Mouse (Mus musculus) left cerebral cortex, postnatal 36 days (tissue): ENCODE measurements around the gene Edem3. TPM values are rescaled to one million over a fixed set of nuclear protein-coding genes. Genes with fewer than 3 reads are reported as not detected.
"Not testable (repeated sequence)": the region's sequence is repeated elsewhere in the genome, so short reads cannot be mapped to it uniquely, and the experiment has no call there.

Source experiments
- DNase-seq, 2 experiments: peaks; one replicate each; pipeline ENCODE4 v3.0.0; 2021 to 2022; ENCODE audit warnings: low spot score in 2 of 2, mixed read lengths in 1 of 2
- intact Hi-C: fragments of 180-260 bp; cut with DNase I; formaldehyde crosslinking; loops from one replicate; pipeline ENCODE4 v1.15.1; 2025
- total RNA-seq, 2 experiments: library from RNA; stranded (reverse); gene quantifications; 2 replicates each; pipeline ENCODE4 v1.2.3; 2021

Gene Edem3
- total RNA-seq, 2 experiments from 2014 or later: 35.8 to 38.7 TPM

DNA sequence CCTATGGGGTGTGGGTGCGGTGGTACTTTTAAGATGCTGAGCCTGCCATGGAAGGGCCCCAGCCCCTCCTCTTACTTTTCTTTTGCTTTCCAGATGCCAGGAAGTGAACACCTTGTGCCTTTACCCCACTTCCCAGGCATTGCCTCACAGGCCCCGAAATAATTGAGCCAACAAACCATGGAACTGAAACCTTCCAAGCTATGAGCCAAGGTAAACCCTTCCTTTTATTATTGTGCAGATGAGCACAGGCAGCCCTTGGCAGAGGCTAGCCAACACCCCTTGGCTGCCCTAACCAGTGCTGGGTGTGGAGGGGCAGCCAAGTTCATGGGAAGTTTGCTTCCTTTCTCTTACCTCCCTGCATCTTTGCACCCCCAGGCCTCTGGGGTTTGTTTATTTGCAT is 18.0 kb upstream of the Edem3 start:
- no peak for DNase-seq
- intact Hi-C loops: no loop called here

DNA sequence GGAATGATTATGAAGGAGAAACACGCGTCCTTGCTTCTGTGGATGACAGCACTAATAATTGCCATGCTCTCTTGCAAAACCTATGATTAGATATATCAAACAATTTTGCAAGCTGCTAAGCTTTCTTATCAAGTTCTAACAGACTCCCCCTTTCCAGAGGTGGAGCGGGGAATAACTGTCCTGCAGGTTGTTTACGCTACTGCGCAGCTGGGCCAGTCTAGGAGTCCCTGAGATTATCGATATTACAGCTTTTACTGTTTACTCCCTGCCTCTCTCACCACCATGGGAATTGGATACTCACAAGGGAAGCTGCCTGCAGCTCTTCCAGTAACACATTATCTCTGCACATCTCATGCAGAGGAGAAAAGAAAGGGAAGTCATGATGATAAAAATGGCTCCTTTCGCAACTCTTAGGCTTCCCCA is 14.0 kb upstream of the Edem3 start:
- DNase-seq: no peak
- intact Hi-C loops: no loop called here

DNA sequence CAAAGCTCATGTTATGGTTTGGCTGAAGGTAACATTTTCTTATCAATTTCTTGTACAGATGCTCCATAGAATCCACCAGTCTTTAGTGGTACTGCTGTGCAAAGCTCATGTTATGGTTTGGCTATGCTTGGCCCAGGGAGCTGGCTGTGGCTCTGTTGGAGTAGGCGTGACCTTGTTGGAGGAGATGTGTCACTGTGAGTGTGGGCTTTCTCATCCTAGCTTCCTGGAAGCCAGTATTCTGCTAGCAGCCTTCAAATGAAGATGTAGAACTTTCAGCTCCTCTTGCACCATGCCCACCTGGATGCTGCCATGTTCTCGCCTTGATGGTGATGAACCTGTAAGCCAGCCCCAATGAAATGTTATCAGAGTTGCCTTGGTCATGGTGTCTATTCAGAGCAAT is 5.3 kb upstream of the Edem3 start:
- DNase-seq, intact Hi-C loops: not testable (repeated sequence)

DNA sequence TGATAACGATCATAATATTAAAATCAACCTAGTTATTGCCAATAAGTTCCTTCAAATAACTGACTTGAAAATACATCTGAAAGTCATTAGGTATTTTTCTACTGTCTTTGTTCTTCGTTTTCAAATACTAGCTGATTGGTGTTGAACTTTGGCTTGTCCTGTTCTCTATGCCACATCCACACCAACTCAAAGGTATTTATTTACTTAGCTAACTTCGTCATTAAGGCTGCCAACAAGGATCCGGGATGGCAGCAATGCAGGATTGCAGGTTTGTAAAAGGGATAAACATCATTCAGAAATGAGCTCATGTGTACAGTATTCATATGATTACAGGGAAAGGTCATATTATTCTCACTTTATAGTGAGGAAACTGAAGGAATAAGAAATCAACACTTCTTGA is 2.2 kb upstream of the Edem3 start:
- intact Hi-C loops: no loop called here
- DNase-seq: no peak

DNA sequence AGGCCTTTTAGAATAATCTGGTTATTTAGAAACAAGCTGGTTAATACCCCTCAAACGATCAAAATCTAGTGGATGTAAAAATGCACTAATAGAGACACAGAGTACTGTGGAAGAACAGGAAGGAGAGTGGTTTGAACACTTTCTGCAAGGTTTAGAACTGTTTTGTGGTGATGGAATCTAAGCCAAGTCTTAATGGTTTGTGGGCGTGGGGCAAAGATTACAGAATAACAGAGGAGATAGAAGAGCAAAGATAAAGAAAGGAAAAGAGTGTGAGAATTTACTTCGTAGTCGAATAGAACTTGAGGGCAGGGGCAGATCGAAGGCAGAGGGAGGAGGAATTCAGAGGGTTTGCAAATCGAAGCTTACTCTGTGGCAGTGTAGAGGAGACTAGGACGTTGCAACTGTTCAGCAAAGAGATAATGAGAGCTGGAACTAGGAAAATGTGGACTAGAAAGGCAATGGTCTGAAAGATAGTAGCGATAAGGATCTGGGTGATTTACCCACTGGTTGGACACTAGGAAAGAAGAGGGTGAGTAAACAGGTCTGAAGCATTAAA is 1.7 kb upstream of the Edem3 start:
- no peak for DNase-seq
- intact Hi-C loops: no loop called here

DNA sequence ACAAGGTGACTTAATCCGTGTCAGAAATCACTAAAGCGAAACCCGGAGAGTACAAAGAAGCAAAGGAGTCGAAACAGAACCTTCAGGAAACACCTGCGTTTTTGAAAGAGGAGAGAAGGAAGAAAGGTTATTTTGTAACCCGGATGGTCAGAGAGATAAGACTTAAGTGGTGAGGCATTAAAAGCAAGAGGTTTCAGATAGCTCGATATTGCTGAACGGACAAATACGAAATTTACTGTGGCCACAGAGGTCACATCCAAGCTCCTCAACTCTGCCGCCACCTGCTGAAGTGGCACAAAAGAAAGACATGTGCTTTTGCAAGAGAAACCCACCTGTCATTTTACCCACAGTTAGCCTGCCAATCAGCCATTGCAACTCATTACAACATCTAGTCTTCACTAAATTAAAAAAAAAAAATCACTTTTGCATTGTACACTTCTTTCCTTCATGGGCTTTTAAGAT is 1.1 kb upstream of the Edem3 start:
- intact Hi-C loops: no loop called here
- DNase-seq: no peak

DNA sequence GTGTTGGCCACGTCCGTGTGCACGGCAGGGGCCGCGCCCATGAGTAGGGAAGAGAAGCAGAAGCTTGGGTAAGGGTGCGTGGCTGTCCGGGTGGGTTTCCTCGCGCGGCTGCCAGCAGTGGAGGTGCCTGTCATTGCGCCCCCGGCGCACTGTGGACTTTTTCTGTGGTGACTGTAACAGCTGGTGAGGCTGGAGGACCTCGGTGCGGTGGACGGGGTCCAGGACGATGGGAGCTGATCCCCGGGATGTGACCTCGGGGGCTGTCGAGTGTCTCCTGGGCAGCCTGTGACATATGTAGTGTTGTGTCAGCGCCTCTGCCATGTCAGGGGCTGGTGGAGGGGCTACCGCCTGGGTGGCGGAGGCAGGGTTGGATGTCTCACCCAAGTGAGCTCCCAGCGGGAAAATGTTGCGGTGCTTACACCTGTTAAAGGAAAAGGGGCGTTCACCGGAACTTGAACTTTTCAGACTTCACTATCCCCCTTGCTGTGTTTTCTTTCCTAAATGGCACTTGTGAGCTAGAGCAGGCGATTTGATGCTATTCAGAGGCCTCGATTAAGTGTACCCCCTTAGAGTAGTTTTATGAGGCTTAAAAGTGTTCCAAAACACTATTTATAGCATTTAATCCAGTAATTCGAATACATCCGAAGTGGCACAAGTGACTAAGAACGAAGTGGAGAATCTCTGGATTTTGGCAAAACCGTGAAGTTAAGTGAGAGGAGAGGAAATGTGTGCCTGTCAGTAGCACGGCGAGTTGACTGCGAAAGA is 671 bp downstream of the Edem3 start:
- DNase-seq: no peak
- intact Hi-C loops: no loop called here

DNA sequence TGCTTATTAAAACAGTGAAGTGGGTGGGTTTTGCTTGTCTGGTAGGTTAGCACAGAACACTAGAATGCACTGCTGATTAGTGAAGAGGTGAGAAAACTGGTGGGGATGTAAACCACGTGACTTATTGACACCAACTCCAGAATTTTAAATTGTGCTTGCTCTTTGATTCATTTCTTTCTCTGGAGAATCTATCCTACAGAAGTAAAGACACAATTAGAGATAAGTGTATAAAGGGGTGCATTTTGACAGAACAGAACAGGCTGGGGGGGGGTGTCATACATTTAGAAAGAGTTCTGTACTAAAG is 1.2 kb downstream of the Edem3 start:
- intact Hi-C loops: no loop called here
- no peak for DNase-seq

DNA sequence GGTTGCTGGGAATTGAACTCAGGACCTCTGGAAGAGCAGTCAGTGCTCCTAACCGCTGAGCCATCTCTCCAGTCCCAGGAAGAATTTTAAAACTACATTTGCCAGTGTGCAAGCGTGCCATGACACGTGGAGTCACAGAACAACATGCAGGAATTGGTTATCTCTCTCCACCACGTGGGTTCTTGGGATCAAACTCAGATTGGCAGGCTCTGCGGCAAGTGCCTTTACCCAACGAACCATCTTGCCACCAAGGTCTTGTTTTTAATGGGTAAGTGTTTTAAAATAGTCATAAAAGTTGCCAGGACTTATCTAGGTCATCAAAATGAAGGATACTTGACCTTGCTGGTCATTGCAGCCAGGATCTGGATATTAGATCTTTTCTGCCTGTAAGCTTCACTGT is 3.1 kb downstream of the Edem3 start:
- intact Hi-C loops: no loop called here
- DNase-seq: no peak

DNA sequence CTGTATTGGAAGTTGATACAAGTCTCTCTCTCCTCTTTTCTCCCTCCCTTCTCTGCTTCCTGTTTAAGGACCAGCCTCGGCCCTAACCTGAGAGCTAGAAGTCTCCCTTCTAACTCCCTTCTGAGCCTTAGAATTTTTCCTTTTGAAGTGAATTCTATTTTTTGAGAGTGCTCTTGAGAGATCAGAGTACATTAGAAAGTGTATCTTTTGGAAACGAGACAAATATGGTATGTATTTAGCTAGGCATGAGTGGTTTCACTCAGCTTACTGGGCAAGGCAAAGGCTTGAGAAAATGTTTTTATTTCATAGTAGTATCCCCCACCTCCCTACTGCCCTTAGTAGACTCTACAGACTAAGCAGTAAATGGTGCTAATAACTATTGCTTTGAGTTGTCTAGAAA is 3.8 kb downstream of the Edem3 start:
- intact Hi-C loops: no loop called here
- DNase-seq: no peak

DNA sequence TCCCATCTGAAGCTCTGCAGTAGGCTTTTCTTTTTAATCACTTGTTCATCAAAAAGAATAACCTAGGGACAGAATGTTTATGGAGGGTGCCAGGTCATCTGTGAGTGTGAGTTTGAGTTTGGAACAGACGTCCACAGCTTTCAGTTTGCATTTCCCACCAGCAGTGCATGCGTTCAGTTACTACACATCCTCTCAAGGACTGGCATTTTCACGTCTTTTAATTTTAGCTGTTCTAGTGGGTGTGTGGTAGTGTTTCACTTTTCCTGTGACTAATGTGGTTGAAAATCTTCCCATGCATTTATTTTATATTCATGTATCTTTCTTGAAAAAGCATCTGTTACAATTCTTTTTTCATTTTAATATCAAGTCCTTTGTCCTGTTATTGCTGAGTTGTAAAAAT is 9.1 kb downstream of the Edem3 start:
- intact Hi-C loops: no loop called here
- peak in 1 of 2 experiments; percentile 11 for DNase-seq

DNA sequence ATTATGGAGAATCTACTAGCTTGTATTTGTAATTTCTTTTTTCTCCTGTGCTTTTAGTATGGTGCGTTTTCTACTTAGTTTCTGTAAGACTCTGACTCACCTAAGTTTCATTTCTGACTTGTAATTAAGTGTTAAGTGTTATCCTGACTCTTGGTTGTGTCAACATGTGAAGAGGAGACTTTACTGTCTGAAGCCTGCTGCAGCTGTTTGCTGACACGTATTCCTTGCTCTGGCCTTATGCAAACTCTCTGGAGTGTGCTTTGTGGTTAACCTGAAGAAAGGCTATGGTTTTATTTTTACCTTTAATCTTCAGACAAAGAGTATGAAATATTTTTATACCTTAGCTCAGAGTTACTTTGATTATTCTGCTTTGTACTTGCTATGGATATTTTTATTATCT is 11.0 kb downstream of the Edem3 start:
- DNase-seq: no peak
- intact Hi-C loops: no loop called here

DNA sequence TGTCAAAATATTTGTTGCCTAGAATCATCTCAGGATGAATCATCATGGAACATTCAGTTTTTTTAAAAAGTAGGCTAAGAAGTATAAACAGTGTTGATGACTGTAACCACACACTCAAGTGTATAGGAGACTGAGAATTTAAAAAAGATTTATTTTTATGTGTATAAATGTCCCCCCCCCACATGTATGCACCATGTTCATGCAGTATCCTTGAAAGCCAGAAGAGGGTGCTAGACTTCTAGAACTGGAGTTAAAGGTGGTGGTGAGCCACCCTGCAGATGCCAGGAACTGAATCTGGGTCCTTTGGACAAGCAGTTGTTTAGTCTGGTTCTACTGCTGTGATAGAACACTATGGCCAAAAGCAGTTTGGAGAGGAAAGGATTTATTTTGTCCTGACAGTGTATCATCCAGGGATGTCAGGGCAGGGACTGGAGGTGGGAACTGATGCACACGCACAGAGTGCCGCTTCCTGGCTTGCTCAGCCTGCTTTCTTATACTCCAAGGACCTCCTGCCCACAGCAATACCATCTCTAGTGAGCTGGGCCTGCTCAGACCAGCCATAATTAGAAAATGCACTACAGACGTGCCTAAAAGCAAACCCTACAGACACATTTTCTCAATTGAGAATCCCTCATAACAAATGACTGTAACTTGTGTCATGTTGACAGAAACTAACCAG is 11.9 kb downstream of the Edem3 start:
- DNase-seq: no peak
- intact Hi-C loops: no loop called here

DNA sequence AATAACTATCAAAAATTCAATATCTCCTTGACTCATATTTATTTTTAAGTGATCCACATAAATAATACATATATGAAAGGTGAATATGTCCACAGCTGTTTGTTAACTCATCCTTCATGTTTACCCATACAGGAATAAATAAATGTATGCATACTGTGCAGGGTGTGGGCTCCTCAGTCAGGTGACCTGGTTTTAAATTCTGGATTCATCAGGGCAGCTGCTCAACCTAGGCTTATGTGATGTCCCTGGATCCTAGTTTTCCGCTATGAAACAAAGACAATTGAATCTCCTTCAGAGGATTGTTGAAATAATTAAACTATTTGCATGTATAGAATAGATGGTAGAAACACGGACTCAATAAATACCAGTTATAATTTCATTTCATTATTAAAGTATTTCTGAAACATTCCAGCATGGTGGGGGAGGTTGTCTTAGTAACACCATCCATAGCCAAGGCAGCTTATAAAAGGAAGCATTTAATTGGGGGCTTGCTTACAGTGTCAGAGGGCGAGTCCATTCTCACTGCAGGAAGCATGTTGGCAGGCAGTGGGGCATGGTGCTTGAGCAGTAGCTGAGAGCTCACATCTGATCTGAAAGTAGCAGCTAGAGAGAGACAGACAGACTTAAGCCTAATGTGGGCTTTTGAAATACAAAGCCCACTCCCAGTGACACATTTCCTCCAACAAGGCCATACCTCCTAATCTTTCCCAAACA is 14.2 kb downstream of the Edem3 start:
- intact Hi-C loops: no loop called here
- DNase-seq: no peak

DNA sequence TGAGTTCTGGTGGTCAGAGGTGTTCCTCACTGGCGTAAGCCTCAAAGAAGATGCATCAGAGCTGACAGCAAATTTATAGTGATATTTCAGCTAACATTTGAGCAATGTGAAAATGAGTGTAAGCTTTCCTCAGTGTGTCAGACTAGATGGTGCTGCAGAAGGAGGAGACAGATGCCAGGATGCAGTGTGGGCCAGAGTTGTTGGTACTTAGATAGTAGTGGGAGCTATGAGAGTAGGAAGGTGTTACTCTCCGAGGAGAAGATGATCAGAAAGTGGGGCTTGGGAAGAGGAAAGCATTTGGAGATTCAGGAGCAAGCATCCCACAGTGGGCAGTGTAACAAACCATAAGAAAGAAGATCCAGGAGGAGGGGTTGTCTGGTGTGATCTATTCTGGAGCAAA is 22.4 kb downstream of the Edem3 start:
- DNase-seq: peak; percentile 25 to 47
- intact Hi-C loops: no loop called here

DNA sequence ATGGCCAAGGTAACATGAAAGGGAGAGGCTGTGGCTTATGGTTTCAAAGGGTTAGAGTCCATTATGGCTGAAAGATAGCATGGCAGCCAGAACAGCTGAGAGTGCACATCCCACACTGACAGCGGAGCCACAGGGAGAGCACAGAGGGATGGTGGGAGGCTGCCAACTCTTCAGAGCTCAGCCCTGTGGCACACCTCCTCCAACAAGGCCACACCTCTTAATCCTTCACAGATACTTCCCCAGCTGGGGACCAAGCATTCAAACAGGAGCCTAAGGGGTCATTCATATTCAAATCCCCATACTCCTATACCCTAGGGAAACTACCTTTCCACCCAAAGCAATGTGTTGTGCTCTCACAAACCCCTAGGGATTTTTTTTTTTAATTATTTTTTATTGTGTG is 23.4 kb downstream of the Edem3 start:
- no peak for DNase-seq

DNA sequence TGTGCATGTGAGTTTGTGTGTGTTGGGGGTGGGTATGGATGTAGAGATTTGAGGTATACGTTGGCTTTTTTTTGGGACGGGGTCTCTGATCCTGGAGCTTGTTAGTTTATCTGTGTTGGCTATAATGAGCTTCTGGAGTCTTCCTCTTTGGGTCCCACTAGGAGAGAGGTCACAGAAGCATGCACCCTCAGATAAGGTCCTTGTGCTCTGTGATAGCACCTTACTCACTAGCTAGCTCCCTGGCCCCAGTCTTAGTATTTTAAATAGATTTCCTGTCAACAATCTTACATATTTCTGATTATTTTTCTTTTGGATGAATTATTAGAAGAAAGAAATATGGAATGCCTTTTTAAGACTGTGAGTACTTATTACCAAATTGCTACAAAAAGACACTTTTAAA is 24.1 kb downstream of the Edem3 start:
- no peak for DNase-seq
- intact Hi-C loops: no loop called here

More for the DNA sequence above, 23.4 kb downstream of the Edem3 start:
- intact Hi-C loops: no loop called here

DNA sequence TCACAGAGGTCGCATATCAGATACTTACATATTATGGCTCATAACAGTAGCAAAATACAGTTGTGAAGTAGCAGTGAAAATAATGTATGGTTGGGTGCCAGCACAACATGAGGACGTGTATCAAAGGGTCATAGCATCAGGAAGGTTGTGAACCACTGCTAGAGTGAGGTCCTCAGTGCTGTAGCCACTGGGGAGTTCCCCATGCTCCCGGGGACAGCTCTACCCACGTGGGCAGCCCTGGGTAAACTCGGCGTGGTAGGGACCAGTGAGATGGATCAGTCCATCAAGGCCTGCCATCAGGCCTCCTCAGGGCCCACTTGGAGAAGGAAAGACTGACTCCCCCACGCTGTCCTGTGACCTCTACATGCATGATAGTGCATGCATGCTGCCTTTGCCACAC is 26.3 kb downstream of the Edem3 start:
- intact Hi-C loops: no loop called here

DNA sequence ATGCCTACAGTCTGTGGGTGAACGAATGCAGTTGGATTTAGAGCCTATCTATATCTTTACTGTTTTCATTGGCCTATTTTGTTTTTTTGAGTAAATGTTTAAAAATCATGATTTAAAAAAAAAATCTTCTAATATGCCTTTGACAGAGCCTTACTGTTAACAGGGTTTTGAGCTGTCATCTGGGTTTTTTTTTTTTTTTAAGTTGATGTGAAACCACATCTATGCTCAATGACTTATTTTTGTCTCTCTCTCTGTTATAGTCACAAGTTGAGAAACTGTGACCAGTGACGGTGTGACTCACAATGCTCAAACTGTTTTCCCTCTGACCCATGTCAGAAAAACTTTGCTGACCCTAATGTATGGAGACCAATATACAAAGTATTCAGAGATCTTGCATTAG is 28.2 kb downstream of the Edem3 start:
- intact Hi-C loops: no loop called here

More for the DNA sequence above, 26.3 kb downstream of the Edem3 start:
- DNase-seq: no peak

DNA sequence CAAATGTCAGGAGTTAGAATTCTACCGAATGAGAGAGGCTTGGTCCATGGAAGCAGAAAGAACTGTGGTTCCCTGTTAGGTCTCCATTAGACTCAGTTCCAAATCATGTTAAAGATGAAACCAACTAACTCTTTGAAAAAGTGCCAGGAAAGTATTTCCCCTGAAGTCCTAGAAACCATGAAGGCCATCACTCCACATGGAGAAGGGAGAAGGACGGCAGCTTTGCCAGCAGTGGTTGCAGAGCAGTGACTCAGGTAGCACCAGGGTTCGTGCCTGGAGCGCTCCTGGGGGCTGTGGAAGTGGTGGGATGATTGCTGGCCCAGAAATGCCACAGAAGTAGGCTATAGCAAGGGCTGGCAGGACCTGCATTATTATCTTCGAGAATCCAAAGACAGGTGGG is 31.2 kb downstream of the Edem3 start:
- intact Hi-C loops: no loop called here
- no peak for DNase-seq

More for the DNA sequence above, 28.2 kb downstream of the Edem3 start:
- no peak for DNase-seq

DNA sequence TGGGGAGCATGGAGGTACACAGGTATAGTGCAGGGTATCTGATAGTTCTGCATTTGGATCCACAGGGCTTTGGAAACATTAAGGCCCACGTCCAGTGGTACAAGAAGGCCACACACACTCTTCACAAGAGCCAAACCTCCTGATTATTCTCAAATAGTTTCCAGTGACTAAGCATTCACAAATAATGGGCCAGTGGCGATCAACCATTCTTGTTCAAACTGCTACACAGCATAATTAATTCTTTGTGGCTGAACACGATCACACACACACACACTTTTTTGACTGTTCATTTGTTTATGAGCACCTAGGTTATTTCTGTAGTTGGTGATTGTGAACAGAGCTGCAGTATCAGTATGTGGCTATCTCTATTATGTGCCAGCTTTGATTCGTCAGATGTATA is 34.0 kb downstream of the Edem3 start:
- intact Hi-C loops: no loop called here
- no peak for DNase-seq
